Mouse (Mus musculus) E14TG2a.4 (cell line): ENCODE data around the gene Smc3.

ENCODE experiments used
- H3K27me3 ChIP-seq: 2 replicates; pipeline ENCODE4 v1.6.1; 2014; ENCODE audit warnings: low read length, control low read depth; ENCODE audit not compliant: insufficient read depth
- H3K36me3 ChIP-seq: 2 replicates; pipeline ENCODE4 v1.6.1; 2014; ENCODE audit warnings: low read length, control low read depth; ENCODE audit not compliant: insufficient read depth
- H3K4me1 ChIP-seq: replicated peaks from 2 replicates; pipeline ENCODE4 v1.6.1; 2014; ENCODE audit warnings: low read depth, low read length, control low read depth
- H3K4me3 ChIP-seq: replicated peaks from 2 replicates; pipeline ENCODE4 v1.5.1; 2014; ENCODE audit warnings: mild to moderate bottlenecking, low read length
- H3K9me3 ChIP-seq: 2 replicates; pipeline ENCODE4 v1.6.1; 2014; ENCODE audit warnings: low read length, control low read depth
- CTCF ChIP-seq: conservative IDR thresholded peaks from 2 replicates; pipeline ENCODE4 v1.5.1; 2014; ENCODE audit warnings: low read length
- NANOG ChIP-seq: IDR thresholded peaks from 2 replicates; pipeline ENCODE4 v1.6.1; 2014; ENCODE audit warnings: borderline replicate concordance, low read length, mixed read lengths
- POU5F1 ChIP-seq: IDR thresholded peaks from 2 replicates; pipeline ENCODE4 v1.6.1; 2014; ENCODE audit warnings: low read length, borderline replicate concordance

Smc3 gene

DNA sequence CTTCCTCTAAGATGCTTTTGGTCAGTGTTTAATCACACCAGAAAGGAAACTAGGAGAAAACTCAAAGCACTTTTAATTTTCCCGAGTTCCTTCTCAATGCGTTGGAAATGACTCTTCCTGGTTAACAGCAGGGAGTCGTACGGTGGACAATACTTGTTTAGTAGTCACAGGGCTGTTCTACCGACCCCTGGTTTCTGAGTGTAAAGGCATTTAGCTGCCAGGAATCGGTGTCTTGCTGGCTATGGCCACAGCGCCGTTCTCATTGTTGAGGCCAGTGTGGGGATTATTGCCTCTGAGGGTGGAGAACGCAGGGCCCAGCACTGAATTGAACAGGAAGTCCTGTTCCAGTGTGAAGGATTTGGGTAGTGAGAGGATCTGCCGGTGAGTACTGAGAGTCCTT lies 90.6 kb downstream of the Smc3 start:
- H3K36me3 ChIP-seq: no peaks in the 10 kb centered on the region
- TF ChIP-seq POU5F1 (no peak), CTCF (0 out of 2 replicates have a peak, but pooled peaks have one; percentile 4)
- no peak overlapping the region for H3K4me3 ChIP-seq
- H3K27me3 ChIP-seq: peaks cover 7% of the 10 kb centered on the region; the same call in 1 of the 2 replicates
- peaks cover 8% of the 10 kb centered on the region for H3K9me3 ChIP-seq
- peaks cover 21% of the 10 kb centered on the region for H3K4me1 ChIP-seq

DNA sequence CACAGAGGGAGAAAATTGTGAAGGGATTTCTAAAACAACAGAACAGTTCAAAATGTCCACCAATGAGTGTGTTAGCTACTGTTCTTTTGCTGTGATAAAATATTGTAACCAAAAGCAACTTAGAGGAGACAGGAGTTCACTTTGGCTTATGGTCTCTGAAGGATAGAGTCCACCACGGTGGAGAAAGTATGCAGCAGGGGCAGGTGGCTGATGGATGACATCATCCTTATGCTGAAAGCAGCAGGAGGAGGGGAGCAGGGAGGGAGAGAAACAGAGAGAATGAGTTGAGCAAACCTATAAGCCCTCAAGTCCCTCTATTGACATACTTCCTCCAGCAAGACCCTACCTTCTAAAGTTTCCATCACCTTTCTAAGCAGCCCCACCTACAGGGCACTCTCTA lies 93.8 kb downstream of the Smc3 start:
- H3K27me3 ChIP-seq: peaks cover 7% of the 10 kb centered on the region; the same call in 1 of the 2 replicates
- peaks cover 14% of the 10 kb centered on the region; the same call in 1 of the 2 replicates for H3K9me3 ChIP-seq
- TF ChIP-seq POU5F1: no peak
- no peak for TF ChIP-seq NANOG
- TF ChIP-seq CTCF: no peak
- peaks cover 46% of the 10 kb centered on the region for H3K4me1 ChIP-seq
- H3K4me3 ChIP-seq: no peak overlapping the region
- H3K36me3 ChIP-seq: no peaks in the 10 kb centered on the region
